Mouse (Mus musculus) testis, postnatal 10 days (tissue): ENCODE measurements around the gene Hist2h2aa2.
A peak's percentile ranks its signal among the peaks of the same experiment; 100 is the strongest.
"Not testable (repeated sequence)": the region's sequence is repeated elsewhere in the genome, so short reads cannot be mapped to it uniquely, and the experiment has no call there.

Source experiments
- DNase-seq: peaks from one replicate; pipeline ENCODE4 v3.0.0; 2021; ENCODE audit warnings: low spot score

Gene Hist2h2aa2

DNA sequence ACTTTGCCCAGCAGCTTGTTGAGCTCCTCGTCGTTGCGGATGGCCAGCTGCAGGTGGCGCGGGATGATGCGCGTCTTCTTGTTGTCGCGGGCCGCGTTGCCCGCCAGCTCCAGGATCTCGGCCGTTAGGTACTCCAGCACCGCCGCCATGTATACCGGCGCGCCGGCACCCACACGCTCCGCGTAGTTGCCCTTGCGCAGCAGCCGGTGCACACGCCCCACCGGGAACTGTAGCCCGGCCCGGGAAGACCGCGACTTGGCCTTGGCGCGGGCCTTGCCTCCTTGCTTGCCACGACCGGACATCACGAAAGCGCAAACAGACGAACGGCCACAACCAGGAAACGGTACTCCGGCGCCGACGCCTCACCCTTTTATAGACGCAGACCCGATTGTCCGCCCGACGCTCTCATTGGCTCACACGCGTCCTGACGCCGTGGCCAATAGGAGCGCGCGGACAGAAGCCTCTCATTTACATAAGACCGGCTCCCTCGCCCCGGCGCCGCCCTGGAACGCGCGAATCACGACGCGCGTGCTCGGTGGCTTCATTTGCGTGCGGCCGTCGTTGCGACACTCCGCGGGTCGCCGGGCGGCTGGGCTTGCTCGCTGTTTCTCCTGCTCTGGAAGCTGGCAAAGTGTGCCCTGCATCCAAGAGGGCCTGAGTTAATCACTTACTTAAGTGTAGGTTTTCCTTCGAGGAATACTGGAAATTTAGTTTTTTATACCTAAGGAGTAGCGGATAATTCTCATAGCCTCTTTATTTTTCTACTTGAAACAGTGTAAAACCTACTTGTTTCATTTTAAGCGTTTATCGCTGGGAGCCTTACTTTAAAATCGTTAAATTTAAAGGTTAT lies at the start of gene Hist2h2aa2:
Gene Hist2h2aa2 (minus strand): TSS at position 328 of the 850 bp plus-strand sequence.
- DNase-seq = peak; percentile 89

DNA sequence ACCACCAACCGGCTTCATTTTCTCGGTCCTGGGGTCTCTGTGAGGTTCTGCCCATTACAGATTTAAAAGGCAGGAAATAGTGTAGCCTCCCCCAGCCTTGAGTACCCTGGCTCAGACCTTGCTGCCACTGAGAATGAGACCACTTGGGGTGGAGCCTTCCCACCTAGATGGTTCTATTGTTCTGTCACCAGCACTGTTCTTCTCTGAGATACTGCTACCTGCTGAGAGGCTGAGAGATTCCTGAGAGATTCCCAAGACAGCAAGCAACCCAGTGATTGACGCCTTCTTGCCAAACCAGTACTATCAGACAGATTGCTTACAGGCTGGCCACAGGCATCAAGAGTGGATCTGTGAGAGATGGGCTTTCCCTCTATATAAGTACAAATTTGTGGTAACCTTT lies 49.1 kb upstream of the Hist2h2aa2 start:
- no peak for DNase-seq

DNA sequence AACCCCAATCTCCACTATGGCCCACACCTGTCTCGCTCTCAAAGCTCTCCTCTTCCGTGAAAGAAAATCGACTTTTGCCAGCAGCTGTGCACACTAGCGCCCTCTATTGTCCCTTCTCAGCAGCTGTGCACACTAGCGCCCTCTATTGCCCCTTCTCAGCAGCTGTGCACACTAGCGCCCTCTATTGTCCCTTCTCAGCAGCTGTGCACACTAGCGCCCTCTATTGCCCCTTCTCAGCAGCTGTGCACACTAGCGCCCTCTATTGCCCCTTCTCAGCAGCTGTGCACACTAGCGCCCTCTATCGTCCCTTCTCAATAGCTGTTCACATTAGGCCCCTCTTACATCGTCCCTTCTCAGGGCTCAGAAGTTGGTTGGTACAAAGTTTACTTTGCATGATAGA lies 47.3 kb upstream of the Hist2h2aa2 start:
- not testable (repeated sequence) for DNase-seq

DNA sequence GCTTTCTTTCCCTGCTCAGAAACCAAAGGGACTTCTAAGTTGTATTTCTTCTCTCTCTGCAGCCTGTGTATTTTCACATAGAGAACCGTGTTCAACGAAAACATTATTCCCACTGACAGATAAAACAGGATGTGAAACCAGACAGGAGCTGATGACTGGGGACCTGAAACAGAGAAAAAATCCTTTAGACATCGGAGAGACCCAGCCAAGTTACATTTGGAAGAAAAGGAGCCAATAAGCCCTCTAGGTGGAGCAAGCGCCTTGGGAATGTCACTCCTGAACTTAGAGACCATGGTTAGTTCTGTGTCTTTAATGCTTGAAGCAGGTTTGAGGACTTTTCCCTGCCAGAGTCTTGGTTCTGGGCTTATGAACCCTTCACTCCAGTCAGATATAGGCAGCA lies 44.4 kb upstream of the Hist2h2aa2 start:
- DNase-seq = no peak

DNA sequence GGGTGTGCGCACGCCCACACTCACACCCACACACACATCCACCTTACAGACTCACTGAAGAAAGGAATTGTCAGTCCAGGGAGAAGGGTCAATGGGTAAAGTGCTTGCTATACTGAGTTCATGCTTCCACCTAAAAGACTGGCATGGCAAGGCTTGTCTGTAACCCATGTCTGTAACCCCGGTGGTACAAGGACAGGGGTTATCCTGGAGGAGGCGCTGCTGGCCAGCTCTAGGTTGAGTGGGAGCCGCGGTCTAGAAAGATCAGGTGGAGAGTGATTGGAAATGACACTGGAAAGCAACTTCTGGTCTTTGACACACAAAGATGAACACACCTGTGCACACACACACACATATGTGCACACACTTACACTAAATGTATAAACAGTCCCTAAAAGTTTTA lies 40.6 kb upstream of the Hist2h2aa2 start:
- DNase-seq = no peak

DNA sequence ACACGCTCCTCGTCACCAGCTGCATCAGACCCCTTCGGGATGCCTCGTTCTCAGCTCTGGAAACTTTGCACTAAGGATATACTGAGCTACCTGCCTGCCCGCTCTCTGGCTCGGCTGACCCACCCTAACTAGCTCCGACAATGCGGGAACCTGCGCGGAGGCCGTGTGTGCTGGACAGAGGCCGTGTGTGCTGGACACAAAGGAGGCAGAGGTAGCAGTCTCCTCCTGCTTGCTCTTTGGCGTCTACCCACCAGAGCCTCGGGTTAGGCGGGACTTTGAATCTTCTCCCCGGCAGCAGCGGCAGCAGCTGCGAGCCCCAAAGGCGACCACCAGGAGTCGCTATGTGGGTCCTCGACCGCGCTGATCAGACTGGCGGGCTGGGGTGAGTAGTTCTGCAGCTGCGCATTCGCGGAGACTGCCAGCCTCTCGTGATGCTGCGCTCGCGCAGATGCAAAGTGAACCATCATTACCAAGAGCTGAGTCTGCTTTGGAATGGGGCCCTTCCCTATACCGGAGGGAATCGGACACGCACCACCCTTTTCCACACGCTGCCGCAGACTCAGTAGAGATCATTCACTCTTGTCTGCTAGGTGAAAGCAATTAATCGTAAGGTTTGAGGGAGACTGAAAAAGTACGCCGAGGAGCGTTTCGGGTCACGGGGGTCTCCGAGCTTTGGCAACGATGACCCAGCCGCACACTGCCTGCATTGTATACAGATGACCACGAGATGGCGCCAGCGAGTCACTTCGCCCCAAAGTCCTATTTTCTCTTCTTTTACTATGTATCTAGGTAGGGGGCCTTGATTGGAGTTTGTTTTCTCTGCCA lies 37.9 kb upstream of the Hist2h2aa2 start:
- DNase-seq = peak; percentile 94

DNA sequence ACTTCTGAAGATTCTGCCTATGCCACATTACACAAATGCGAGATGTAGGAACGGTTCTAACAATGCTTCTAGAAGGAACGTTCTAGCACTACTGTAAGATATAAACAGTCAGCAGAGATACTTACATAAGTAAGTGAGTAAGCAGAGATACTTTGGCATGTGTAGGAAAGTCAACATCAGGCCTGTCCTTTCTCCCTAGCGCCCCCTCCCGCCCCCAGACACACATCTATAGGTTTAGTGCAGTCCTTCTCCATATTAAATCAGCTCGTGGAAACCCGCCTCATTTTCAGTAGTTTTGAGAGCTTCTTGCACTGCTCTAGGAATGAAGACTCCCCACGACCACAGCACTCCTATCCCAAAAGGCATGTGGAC lies 37.3 kb upstream of the Hist2h2aa2 start:
- peak; percentile 60 for DNase-seq

DNA sequence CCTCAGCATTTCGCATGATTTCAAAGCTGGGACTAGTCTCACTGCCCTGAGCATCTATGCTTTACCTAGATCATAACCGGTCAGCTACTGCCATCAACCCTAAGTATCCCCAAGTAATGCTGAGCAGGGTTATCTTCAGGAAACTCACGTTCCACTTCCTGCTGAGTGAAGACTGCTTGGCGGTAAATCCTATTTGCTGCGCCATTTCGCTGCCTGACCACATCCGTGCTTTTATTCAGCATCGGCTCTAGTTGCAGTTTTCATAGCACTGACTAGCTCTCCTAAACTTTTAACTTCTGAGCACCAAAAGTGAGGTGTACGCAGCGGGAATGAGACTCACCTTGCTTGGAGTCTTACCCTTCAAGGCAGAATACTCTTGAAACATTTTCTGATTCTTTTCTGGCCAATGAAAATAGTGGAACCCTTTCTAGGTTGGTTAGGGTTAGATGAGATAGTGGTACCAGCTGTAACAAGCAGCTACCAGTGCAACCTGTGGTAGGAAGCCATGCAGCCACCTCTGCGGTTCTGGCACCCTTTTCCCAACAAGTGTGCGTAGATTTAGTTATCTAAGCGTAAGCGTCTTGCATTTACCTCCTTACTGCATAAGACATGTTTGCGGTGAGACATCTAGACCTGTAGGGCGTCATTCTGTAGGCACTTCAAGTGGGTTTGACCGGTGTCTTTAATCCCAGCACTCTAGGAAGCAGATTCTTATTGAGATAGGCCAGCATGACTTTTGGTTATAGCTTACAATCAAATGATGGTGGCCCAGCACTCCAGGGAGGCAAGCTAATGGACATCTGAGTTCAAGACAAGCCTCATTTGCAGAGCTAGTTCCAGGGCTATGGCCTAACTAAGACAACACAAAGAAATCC lies 33.8 kb upstream of the Hist2h2aa2 start:
- no peak for DNase-seq

DNA sequence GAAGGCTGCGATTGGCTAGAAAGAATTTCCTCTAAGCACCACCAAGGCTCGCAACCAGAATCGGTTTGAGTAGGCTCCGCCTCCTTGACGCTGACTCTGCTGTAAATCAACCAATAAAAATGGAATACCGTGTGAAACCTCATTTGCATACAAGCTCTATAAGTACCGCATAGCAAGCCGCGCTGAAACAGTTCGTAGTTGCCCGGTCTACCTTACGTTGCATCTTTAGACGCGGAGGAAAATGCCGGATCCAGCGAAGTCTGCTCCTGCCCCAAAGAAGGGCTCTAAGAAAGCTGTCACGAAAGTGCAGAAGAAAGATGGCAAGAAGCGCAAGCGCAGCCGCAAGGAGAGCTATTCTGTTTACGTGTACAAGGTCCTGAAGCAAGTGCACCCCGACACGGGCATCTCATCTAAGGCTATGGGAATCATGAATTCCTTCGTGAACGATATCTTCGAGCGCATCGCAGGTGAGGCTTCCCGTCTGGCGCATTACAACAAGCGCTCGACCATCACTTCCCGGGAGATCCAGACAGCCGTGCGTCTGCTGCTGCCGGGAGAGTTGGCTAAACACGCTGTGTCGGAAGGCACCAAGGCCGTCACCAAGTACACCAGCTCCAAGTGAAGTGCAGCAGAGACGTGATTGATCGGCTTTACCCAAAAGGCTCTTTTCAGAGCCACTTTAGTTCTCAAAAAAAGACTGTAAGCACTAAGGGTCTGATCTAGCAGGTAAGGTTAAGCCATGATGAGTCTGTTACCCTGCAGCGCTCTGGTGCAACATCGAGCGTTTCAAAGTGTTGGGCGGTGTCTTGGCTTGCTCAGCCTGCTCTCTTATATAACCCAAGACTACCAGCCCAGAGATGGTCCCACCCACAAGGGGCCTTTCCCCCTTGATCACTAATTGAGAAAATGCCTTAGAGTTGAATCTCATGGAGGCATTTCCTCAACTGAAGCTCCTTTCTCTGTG lies 29.7 kb upstream of the Hist2h2aa2 start, which contains the start of gene Hist2h2bb:
Gene Hist2h2bb (plus strand): TSS at position 242 of the 964 bp plus-strand sequence.
- peak; percentile 84 for DNase-seq

DNA sequence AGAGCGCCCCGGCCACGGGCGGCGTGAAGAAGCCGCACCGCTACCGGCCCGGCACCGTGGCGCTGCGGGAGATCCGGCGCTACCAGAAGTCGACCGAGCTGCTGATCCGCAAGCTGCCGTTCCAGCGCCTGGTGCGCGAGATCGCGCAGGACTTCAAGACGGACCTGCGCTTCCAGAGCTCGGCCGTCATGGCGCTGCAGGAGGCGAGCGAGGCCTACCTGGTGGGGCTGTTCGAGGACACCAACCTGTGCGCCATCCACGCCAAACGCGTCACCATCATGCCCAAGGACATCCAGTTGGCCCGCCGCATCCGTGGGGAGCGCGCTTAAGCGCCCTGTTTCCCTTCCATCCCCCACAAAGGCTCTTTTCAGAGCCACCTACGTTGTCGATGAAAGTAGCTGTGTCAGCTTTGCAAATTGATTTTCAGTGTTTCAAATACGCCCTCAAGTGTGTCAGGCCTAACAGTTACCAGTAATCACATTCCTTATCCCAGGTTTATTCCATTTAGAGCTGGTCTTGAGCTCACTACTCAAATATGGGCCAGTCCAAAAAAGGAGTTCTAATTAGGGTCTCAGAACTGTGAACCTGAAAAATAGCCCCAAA lies 28.8 kb upstream of the Hist2h2aa2 start:
- not testable (repeated sequence) for DNase-seq

DNA sequence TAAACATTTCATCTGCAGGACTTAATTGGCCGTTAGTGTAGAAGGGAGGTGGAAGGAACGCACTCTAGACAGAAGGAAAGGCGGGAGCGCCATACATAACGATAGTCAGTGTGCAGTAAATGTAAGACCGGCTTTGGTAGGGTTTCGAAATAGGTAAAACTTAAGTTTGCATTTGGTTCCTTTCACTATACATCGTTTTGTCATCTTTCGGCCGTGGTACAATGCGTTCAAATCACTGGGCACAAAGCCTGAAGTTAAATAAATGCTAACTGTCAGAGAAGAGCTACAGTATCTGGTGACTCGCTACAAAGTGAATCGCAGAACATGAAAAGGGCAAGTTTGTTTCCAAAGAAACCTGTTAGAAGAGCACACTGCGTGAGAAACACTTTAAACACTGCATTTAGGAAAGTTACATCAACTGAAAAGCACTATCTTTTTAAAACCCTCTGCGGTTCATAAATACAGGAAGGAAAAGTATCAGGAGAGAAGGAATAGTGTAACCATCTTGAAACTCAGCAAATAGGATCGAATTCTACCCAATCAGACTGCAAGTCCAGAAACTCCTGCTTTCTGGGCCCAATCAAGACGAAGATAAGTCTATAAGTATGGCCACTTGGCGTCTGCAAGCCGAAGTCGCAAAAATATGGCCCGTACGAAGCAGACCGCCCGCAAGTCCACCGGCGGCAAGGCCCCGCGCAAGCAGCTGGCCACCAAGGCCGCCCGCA lies 28.1 kb upstream of the Hist2h2aa2 start, which contains the start of gene Hist2h3b:
Gene Hist2h3b (plus strand): TSS at position 604 of the 725 bp plus-strand sequence.
- peak; percentile 79 for DNase-seq

DNA sequence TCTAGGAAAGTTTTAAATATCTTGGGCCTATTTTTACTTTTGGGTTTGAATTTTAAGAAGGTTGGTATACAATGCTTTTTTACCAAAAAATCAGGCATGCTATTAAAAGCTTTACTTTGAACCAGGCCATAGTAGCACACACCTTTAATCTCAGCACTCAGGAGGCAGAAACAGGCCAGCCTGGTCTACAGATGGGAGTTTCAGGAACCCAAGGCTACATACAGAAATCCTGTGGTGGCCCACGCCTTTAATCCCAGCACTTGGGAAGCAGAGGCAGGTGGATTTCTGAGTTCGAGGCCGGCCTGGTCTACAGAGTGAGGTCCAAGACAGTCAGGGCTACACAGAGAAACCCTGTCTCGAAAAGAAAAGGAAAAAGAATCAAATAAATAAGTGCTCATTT lies 27.5 kb upstream of the Hist2h2aa2 start:
- no peak for DNase-seq

DNA sequence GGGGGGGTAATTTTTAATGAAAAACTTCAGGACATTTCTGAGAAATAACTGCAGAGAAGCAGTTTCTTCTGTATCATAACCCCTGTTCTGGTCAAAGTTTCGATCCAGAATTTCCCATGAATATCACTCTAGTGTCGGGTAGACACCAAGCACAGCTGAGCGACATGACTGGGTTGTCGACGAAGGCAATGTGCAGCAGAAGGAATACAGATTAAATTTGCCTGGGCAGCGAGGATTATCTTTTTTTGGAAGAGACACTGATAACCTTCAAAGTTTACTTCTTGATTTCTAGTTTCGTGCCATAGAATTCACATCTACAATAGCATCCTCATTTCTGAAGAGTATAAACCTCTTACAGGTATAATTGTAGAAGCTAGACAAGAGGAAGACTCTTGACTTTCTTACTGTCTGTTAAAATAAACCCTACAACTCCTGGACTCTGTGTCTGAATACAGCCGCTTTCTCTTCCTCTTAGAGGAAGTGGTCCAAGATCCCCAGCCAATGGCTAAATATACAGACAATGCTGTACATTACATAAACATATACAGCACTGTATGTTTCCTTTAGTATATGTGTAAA lies 26.1 kb upstream of the Hist2h2aa2 start:
- DNase-seq = no peak

DNA sequence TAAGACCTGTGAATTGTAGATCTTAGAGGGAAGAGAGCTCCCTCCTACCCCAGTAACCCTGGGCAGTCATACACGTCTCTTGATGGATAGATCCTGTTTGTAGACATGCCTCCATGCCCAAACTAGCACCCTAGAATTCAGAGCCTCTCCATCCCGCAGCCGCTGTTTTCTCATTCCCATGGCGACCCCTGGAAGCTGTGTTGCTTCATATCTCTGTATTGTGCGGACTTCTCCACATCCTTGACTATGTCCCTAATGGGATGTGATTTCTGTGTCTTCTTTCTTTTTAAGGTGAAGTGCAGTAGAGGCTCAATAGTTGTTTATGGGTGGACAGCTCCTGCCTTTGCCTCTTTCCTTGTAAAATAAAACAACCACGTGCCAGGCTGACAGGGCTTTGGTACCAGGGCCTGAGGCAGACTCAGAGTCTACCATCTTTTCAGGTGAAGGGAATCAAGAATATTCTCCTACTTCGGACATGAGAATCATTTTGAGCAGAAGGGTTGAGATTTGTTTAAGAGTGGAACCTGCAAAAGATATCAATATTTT lies 24.4 kb upstream of the Hist2h2aa2 start:
- DNase-seq = no peak

DNA sequence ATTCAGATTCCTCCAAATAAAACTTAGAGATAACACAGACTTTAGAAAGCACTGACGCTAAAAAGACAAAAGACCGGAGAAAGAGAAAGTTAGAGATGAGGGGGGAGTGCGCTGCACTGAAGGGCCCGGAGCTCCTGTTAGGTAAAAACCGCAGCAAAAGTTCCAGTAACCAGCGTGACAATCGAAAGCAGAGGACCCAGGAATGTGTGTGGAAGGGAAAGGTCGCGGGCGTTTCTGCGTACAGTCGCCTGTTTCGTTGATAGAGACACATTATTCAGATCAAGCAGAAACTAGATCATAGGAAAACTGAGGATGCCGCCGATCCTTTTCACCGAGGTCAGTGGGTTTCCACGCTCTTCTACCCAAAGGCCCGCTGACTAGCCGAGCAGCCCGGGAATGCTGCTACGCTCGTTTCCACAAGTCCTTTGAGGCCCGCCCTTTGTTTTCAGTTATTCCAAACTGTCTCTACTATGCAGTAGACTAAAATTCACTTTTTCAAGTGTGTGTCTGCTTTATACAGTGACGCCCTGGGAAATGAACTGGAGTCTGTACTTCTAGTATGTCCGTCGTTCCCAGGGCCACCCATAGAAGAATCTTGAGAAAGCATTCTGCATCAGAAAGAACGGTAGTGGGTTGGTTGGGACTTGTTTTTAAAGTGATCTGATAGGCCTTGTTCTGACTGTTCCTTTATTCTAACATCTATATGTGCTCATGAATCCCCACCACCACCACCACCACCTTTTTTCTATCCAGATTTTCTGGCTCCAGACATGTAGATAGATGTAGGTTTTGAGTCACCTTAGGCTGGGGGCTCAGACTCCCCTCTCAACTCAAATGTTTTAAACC lies 23.7 kb upstream of the Hist2h2aa2 start:
- peak; percentile 58 for DNase-seq

DNA sequence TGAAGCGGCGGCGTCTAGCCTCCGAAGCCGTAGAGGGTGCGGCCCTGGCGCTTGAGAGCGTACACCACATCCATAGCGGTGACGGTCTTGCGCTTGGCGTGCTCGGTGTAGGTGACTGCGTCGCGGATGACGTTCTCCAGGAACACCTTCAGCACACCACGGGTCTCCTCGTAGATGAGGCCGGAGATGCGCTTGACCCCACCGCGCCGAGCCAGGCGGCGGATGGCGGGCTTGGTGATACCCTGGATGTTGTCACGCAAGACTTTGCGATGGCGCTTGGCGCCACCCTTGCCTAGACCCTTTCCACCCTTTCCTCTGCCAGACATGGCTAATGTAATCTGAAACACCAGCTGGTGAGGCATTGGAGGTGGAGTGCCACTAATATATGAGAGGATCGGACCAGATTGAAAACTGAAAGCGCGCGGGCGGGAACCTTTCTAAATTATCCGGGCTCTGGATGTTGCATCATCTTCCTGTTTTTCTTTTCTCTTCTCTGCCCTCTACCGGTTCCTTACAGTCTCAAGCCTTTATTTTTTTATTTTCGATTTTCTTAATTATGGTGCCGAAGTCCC lies 23.0 kb upstream of the Hist2h2aa2 start, which contains the start of gene Hist2h4:
Gene Hist2h4 (minus strand): TSS at position 333 of the 572 bp plus-strand sequence.
- DNase-seq = peak; percentile 90

DNA sequence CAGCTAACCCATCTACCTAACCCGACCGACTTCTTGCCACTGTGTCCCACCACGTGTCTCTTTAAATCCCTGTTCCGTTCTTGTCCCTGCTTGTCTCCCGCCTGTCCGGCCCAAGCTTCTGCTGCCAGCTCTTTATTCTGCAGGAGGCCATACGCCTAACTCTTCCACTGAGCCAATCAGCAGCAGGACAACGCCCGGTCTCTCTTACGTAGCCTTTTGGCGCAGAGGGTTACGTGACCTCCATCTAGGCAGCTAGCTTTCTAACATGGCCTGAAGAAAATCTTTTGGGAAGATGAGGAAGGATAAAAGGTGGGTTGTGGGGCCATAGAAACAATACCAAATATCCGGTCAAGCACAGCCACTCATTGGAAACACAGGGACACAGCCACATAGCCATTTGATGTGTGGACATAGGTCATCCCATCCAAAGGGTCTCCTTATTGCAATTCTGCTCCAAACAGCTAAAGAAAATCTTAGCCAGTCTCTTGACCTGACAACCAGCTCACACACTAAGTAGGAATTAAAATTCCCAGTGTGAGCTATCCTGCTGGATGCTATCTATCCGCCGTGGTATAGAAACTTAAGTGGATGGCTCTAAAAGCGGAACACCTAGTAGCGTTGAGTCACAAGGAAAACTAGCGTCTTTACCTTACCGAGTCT lies 22.3 kb upstream of the Hist2h2aa2 start:
- peak; percentile 68 for DNase-seq
